Mouse (Mus musculus) lung, postnatal 4 days (tissue): ENCODE measurements at regions not wholly inside any gene's neighbourhood (a gene's known extent, or its start where the extent isn't known, plus 50 kb on each side); places are given as distances from the start of the nearest gene placed in this dataset.
A peak's percentile ranks its signal among the peaks of the same experiment; 100 is the strongest.

Experiments
- DNase-seq, 2 experiments: peaks; one replicate each; pipeline ENCODE4 v3.0.0; 2021

DNA sequence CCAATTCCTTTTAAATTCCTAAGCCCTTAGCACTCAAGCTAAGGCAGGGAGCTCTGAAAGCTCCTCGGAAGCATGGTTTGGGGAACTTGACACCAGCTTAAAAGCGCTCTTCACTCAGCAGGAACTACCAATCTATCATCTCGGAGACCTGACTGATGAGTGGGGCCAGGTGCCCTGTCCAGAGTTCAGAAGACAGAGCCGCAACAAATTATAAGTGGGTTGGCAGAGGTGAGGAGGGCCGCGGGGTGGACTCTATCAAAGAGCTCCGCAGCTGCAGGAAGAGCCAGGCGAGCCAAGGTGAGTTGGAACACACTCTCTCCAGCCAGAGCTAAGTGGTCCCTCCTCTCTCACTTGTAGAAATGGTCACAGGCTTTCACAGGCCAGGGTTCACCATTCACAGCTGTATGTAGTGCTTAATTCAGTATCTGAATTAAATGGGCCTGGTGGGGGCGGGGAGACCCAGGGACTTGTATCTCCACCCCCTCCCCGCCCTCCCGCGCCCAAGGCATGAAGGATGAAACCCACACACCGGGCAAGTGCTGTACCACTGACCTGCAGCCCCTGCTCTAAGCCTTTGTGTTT, 180.8 kb downstream of the Stim2 start:
- no peak for DNase-seq

DNA sequence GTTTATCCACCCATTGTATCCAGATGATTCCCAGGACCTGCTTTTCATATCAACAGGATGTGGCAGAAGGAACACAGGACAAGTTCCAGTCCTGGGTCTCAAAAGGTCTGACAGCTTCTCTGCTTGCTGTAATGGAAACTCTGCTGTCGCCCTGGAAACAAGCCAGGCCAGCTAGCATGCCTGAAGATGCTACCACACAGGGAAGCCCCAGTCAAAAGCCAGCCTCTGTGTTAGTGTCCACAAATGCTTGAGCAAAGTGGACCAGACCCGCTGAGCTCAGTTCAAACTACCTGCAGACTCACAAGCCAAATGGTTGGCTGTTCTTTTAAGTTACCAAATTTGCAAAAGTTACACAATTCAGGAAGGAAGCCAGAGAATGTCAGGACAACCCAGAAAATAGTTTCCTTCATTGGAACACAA, 181.9 kb downstream of the Stim2 start:
- peak; percentile 70 to 84 for DNase-seq

DNA sequence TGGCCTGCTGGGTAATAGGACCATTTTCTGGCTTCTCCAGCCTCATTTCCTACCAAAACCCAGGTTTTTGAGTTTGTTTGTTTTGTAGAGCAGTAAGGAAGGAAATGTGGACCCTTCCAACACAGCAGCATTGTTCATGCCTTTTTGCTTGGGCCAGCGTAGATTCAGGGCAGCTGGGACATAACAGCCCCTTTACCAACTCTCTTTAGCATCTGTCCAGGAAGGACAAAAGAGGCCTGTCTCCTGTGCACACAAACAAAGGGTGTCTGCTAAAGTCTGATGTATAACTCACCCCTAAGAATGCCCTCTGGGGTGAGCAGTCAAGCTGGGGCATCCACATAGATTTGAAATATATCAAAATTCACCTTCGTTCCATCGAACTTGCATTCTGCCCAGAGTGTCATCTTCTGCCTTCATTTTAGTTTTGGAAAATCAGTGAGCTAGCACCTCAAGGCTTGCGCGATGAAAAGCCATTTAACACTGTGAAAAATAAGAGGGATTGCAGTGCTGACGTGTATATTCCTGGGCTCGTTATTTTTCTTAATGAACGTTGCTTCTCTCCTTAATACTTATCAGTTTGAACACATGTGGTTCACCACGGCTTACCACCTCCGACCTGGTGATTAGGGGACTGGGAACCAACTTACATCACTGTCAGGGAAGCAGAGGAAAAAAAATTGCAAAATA, 182.5 kb downstream of the Stim2 start:
- no peak for DNase-seq

DNA sequence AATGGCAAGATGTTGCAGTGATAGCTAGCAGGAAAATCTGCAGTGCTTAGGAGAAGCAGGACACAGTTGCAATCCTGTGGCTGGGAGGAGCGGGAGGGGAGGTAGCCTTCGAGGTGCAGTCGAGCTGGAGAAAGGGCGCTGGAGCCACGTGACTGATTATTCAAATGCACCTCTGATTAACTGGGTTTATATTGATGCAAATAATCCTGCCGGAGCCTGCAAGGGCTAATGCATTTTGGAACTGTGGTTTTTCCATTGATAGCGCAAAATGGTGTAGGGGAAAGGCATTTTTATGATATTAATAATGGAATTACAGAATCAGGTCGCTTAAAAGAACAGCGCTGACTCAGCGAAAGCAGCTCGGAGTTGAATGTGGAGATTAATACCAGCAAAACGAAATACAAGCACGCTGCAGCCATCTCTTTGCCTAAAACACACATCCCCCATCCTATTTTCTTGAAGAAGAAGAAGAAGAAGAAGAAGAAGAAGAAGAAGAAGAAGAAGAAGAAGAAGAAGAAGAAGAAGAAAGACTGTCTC, 183.1 kb downstream of the Stim2 start:
- no peak for DNase-seq

DNA sequence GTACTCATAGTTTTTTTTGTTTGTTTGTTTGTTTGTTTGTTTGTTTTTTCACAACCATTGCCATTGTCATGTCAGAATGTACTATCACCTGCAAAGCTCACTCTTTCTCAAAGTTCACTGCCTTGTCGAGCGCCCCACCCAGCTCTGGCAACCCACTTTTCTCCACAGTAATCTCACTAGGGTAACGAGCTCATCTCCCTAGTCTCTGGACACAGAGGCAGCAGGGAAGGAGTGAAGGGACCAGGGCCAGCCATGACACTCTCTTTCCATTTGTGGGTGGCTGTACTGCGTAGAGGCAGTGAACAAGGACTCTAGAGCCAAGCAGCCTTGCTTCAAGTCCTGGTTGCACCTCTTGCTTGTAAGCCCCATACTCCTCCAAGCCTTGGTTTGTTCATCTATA, 184.5 kb downstream of the Stim2 start:
- DNase-seq, result no peak

DNA sequence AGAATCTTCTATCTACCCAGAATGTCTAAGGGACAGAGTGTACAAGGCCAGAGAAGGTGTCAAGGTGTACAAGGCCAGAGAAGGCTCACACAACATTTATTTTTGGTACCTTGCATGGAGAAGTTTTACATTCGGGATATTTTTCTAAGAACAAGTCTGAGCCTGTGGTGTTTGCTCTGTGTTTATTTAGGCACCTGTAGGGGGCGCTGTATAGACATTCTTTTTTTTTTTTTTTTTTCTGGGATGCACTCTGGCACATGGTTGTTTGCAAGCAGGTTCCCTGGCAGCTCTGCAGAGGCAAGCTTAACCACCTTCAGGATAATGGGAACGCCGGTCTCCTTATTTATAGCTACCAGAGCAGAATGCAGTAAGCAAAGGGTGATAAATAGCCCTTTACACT, 187.4 kb downstream of the Stim2 start:
- no peak for DNase-seq

DNA sequence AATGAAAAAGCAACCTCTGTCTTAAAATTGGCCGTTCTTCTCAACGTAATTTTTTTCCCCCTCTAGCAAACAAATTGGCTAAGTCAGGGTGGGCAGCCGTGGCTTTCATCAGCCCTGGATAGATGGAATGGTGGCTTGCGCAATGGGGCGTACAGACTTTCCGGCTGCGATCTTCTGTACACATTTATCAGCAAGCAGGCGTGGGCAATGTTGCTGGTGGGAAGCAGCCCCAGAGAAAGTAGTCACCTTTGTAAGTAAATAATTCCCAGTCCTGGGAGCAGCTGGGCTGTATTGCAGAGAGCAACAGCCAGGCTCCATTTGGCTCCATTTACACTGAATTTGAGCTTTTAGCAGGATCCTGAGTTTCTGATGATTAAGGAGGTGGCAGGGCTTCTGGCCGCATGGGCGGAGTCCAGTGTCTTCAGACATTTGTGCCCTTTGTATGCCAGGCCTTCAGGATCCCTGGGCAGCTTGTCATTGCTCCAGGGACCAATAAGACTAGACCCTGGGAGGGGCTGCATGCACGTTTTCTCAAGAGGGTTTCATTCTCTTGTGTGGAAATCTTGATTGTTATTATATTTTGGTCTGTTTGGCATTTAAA, 187.9 kb downstream of the Stim2 start:
- DNase-seq, result no peak

DNA sequence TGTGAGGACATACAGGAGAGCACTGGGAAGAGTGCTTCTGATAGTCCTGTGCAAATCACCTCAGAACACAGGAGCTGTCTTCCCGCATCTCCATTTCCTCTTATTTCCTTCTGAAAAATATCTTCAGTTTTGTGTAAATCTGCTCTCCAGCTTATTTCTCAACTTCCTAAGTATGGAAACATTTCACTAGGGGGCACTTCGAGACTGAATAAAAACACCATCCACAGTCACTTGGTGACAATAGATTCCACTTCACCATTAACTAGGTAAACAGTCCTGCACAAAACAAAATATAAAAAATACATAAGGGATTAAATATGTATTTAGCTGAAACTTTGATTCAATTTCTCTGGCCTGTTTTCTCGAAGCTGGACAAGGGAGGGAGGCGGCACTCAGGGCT, 193.4 kb downstream of the Stim2 start:
- DNase-seq, result no peak

DNA sequence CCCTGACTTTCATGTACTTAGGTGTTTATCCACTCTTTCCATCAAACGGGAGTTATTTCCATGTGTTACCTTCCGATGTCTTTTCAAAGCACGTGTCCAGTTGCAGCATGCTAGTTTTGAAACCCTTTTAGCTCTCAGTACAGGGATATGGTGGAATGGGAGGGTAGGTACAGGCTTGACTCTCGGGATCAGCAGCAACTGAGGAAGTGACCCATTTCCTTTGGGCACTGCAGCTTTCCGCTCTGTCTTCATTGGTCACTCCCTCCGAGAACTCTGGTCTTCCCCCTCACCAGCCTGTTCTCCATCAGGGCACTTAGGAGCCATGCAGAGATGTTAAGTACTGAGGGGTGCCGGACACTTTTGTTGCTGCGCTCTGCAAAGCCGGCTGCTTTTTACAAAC, 196.5 kb downstream of the Stim2 start:
- peak in 1 of 2 experiments; percentile 8 for DNase-seq

DNA sequence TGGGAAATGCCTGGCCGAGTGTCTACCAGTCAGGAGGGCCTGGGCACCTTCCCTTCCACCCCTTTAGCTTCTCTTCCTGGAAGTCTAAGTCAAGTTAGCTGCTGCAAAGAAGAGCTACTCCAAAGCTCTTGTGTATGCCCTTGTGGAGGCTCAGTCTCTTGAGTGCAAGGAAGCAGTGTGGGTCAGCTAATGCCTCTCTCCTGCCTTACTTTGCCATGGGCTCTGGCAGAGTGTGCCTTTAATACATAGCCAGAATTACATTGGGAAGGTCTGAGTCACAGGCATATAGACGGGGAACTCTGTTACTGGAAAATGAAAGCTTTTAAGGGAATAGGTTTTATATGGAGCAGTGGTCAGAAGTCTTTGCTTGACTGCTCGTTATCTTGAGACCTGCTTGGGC, 201.7 kb downstream of the Stim2 start:
- DNase-seq, result no peak

DNA sequence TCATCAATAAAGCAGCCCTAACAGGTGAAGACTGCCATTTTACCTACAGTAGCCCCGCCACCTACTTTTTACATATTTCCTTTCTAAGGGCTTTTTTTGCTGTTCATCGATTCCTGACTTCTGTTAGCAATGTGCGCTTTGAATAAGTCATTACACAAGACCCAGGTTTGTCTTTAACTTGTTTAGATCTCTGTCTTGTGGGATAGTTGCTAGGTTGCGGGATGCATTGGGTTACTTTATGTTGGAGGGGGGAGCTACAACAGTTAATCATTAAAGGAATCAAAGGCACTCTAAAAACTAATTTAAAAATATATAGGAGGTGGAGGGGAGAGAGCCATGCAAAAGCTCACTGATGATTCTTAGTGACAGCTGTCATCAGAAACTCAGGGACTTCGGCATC, 202.3 kb downstream of the Stim2 start:
- no peak for DNase-seq

DNA sequence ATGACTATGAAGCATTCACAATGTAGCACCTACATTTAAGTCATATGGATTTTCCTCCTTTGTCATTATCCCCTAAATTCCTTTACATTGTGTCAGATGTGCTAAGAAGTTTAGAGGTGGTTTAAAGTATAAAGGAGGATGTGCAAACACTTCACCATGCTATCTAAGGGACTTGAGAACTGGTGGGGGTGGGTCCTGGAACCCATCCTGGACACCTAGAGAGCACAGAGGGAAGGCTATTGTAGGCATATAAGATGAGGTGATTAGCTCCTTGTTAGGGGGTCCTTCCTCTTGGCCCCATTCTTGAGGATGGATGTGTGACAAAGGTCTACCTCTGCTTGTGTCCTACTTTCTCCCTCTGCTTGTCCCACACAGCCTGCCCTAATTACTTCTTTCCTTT, 213.2 kb downstream of the Stim2 start:
- no peak for DNase-seq

DNA sequence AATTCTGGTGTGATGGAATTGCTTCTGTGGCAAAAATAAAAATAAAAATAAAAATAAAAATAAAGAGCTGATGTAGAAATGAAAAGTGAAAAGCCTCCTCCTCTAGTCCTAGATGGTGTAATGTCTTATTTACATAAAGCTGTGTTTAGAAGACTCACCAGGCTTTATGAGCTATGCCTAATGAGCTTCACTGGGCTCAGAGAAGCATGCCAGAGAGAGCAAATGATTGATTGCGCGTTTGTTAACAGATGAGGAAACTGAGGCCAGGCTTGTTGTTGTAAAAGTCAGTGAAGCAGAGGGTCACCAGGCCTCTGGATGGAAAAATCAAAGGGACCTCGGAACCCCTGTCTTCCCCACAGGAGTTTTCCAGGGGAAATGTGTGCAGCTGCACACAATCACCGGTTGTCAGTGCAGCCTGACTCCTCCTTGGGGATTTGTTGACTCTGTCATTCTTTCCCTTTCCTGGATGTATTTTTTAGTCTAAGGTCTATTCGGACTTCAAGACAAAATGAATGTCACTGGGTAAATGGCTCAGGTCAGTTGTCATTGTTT, 213.8 kb downstream of the Stim2 start:
- DNase-seq, result no peak

DNA sequence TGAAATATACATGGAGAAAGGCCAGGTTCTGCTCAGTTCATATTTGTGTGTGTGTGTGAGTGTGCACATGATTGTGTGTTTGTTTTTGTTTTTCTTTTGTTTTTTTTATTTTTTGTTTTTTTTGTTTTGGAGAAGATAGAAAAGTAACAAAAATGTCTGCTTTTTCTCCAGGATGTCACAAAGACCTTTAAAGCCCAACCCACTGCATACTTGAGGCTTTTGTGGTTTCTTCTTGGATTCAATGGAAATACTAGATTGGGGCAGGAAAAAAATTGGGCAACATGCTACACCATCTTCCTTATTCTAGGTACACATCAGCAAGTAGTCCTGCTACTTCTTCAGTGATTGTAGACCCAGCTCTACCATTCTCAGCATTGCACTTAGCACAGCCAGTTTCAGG, 226.7 kb downstream of the Stim2 start:
- no peak for DNase-seq

DNA sequence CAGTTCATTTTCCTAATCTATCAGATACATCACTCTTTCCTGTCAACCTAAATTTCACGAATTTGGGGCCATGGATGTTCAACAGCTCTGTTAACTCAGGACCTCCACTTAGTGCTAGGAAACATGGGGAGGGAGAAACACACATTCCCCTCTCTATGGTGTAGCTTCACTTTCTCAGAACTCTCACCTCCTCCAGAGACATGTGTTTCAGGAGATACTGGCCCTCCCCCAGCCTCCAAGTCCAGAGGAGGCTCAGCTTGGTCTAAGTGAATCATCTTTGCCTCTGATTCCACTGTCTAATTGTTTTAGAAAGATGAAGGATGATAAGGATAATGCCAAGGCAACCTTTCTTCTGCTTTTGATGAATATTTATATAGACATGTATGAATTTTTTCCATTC, 236.3 kb downstream of the Stim2 start:
- DNase-seq, result no peak

DNA sequence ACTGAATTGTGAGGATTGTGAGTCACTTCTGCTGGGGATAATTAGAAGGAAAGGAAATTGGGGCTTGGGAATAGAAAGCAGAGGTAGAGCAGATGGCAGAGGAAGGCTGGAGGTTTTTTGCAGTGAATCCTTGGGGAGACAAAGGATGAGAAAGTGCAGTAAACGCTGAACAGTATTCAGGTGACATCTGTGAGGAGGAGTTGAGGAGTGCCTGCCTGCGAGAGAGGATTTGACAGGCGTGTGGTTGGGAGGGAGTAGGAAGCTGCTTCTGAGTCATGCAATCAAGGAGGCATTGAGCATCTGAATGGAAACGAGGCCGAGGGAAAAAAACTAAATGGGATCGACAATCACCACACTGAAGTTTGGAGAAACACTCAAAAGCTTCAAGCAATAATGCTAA, 236.9 kb downstream of the Stim2 start:
- no peak for DNase-seq

DNA sequence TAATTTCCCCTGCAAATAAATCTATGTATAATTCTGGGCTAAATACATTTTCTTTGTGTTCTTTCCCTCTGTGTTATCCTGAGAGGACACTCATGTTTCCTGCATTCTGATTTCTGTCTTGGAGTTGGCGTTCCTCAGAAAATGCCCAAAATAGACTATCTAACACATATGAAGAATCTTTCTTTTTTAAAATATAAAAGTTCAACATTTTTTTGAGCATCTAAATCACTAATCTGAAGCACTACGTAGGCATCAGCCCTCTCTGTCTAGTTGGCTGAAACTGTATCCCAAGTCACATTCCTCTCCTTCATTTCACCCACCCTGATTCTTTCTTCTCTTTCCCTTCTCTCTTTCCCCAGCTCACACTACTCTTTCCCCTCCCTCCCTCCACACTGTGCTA, 238.9 kb downstream of the Stim2 start:
- no peak for DNase-seq

DNA sequence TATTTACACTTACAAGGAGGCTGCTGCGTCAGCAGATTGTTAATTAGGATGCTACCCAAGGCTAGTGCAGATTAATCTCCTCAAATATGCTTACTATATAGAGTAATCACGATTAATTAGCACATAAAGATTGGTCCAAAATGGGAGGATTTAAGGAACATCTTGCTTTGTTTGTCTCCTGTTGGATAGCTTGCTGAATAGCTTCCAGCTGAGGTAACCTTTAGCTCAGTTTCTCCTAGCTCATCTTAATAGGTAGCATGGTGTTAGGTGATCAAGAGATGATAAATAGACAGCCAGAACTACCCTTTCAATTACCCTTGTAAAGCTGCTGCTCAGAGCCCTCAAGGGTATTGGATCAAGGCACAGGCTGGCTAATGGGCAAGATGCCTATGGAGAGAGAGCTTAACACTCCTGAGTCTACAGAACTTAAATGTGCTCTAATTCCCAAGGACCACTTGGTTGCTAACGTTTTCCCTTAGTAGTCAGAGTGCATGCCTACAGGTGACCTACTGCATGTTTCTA, 240.4 kb downstream of the Stim2 start:
- DNase-seq, result no peak

DNA sequence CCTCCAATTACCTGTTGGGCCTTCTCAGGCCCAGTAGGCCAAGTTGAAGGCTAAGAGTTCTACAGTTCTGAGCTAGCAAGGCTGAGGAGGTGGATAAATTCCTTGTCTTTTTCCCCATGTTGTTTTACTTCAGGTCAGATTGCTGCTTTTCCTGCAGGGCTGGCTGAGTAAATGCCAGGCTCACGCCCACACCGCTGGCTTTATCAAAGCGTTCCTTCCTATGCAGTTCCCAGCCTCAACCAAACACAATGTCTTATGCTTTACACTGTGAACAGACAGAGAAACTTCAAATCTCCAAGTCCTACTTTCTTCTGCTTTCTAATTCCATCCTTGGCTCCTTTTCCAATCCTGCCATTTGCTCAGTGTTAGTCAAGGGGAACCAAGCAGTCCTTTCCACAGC, 241.3 kb downstream of the Stim2 start:
- DNase-seq, result no peak

DNA sequence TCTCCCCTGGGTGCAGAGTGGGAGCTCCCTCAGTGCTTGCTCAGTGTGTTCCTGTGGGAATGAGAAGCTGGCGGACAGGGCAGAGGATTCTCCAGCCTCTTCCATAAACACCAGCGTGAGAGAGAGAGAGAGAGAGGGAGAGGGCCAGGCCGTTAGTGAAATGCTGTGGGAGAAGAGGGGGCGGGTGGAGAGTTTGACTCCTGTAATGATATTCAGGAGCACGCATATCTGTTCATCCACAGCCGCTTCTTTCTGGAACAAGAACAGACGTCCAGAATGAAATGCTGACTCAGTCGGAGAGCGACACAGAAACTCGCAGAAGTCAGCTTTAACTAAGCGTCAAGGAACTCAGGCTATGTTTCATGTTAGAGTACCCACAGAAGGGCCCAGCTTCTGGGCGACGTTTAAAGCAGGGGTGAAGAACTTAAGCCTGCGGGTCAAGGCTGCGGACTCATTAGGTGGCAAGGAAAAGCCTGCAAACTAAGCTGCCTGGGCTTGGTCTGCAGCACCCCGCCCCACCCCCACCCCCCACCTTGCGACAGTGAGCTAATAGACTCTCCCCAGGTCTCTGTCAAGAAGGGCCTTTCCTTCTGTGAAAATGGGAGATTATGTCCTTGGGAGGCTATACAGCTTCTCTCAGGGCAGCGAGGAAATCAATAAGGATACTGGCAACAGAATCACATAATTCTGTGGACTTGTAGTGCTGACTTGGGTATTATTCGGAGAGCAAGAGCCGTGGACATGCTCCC, 243.0 kb downstream of the Stim2 start:
- no peak for DNase-seq

DNA sequence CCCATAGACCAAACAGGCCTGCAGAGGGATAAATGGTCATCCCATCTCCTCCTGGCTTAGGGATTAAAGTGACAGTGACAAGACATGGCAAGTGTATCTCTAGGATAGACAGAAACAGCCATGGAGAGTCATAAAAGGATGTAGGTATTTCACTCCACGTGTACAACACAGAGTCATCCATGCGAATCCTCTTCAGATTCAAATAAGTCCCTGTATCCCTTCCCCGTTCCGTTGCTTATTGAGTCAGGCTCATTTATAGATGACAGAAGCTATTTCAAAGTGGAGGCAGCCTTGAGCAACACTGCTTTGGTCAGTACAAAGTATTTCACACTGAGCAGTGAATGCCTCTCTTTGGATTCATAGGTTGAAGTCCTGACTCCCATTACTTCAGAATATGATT, 243.8 kb downstream of the Stim2 start:
- DNase-seq, result no peak

DNA sequence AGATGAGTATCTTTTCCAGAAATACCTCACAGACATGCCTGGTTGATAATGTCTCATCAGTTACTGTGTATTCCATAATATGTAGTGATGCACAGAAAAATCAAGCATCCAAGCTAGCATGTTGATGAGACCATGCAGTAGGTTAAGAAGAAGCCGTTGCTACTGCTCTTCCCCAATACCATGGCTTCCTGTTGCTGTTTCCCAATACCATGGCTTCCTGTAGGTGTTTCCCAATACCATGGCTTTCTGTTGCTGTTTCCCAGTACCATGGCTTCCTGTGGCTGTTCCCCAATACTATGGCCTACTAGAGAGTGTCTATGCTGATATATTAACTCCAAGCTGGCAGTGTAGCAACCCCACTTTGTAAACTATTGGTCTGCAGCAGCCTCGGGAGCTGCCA, 253.7 kb downstream of the Stim2 start:
- no peak for DNase-seq

DNA sequence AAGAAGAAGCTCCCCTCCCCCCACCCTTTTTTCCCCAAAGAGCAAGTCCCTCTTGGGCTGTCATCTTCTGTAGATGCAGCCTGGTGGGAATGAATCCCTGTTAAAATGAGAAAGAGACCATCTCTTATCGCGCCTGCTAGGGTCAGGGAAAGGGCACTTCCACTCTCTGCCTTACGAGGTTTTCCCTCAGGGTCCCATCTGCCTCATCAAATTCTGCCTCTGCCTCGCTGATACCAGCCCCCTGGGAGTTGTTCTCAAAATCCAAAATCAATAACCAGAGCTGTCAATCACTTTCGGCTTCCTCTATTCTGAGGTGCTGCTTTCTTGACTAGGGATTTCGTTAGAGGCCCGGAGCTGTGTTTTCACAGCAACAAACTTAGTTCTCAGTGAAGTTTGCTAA, 255.7 kb downstream of the Stim2 start:
- no peak for DNase-seq
